Mouse (Mus musculus) stomach, postnatal 0 days (tissue): Measurements from ENCODE around the gene Celf1.

Experiments used
- CTCF ChIP-seq: IDR thresholded peaks from 2 replicates; pipeline ENCODE4 v1.5.1; 2016; ENCODE audit warnings: antibody characterized with exemption, low read depth, mild to moderate bottlenecking, moderate library complexity
- EP300 ChIP-seq: optimal IDR thresholded peaks from 2 replicates; pipeline ENCODE3; 2016; ENCODE audit warnings: antibody characterized with exemption

- TF ChIP-seq CTCF = no peak
- TF ChIP-seq EP300 = no peak
These were observed 35.3 kb upstream of the Celf1 start for GRCm38 (mm10) chr2:90904856-90905224.
